Mouse (Mus musculus): ENCODE measurements around the gene Tac2.
"Not testable (repeated sequence)": the region's sequence is repeated elsewhere in the genome, so short reads cannot be mapped to it uniquely, and the experiment has no call there.

Gene Tac2

GRCm38 (mm10) chr10:127759181-127760110 lies 35.2 kb downstream of the Tac2 start, which contains the start of the genes Rdh1 and Rdh16f1:
Gene Rdh1 (plus strand): TSS chr10:127759721.
Gene Rdh16f1 (plus strand): TSS chr10:127759787.
- no peak for DNase-seq (ENCODE audit: low read depth, low spot score)

GRCm38 (mm10) chr10:127762926-127763325 lies 38.6 kb downstream of the Tac2 start:
- DNase-seq (ENCODE audit: low read depth, low spot score): not testable (repeated sequence)

GRCm38 (mm10) chr10:127763914-127764680 lies 39.8 kb downstream of the Tac2 start:
- no peak for DNase-seq (ENCODE audit: low read depth, low spot score)

GRCm38 (mm10) chr10:127766564-127766963 lies 42.3 kb downstream of the Tac2 start:
- no peak for DNase-seq (ENCODE audit: low read depth, low spot score)

- DNase-seq (ENCODE audit: low read depth, low spot score): no peak
Measured at GRCm38 (mm10) chr10:127776011-127776410, 51.7 kb downstream of the Tac2 start, which contains the start of gene Rdh9. Gene Rdh9 (plus strand): TSS chr10:127776386.
